Mouse (Mus musculus) gastrocnemius, postnatal 14 days (tissue): ENCODE measurements around the gene Npm3. TPM values are rescaled to one million over a fixed set of nuclear protein-coding genes. Genes with fewer than 3 reads are reported as not detected.
A peak's percentile ranks its signal among the peaks of the same experiment; 100 is the strongest.

Experiments used
- DNase-seq: peaks from one replicate; pipeline ENCODE4 v3.0.0; 2021; ENCODE audit warnings: mixed read lengths
- intact Hi-C: fragments of 180-260 bp; cut with DNase I; formaldehyde crosslinking; loops from one replicate; pipeline ENCODE4 v1.15.1; 2025; ENCODE audit warnings: low total_unique reads
- long read RNA-seq, 2 experiments: library from polyadenylated mRNA; stranded (forward); transcript quantifications; one replicate each; pipeline ENCODE4 v2.0.0; 2021
- total RNA-seq, 2 experiments: library from RNA; stranded (reverse); gene quantifications; 2 replicates each; pipeline ENCODE4 v1.2.3; 2021

Npm3 gene
- total RNA-seq, result 10 to 100 TPM; 10.4 to 15.8 TPM
- long read RNA-seq, experiment 1, result 0 reads
- long read RNA-seq, experiment 2, partial matches to known transcripts, result 0 of 2 reads
- long read RNA-seq, experiment 2, other reads (novel, unspliced or antisense), result 0 of 2 reads

DNA sequence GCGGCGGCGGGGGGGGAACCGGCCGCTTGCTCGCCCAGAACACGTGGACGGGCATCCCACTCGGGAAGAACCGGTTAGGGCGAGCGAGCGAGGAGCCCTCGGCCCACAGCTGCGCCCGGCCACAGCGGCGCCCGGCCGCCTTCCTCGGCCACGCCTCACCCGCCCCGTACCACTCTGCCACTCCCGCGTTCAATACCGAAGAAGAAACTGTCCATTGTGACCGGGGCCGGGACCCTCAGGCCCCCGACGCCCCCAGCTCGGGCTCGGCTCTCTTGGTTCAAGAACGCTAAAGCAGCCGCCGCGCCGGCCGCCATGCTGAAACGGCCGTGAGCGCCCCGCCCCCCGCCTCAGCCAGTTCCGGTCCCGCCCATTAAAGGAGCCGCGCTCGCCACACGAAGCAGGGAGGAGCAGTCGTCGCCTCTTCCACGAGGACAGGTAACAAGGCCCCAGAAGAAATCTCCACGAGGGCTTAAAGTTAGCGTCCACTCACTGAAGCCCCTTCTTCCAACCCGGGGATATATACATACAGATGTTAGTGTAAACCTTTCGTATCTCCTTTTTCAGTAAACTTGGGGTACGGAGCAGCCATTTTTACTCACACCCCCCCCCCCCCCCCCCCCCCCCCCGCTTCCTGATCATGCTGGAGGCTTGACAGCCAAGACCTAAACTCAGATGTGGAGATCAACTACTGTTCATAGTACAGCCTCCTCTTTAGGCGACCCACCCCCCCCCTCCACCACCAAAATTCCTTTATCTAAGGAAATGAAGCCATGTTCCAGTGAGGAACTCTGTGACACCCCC lies at the start of gene Npm3:
Gene Npm3 (minus strand): TSS at position 349 of the 801 bp plus-strand sequence.
- peak; percentile 84 for DNase-seq
- intact Hi-C loops, result no loop called here

DNA sequence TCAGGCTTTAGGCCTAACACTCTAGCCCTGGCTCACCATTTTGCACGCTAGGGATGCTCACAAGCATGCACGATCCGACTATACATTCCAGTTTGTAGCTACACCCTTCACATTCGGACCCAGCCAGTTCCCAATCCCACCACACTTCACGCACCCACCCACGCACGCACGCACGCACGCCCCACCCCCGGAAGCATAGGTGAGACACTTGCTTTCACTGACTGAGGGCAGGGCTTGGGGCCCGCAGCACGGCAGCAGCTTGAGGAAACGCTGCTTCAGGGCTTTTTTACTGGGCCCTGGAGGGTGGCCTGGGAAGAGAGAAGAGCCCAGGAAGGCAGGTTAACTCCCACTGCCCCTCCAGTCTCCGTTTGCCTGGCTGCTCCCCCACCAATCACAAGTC lies 47.5 kb upstream of the Npm3 start:
- intact Hi-C loops, result no loop called here
- DNase-seq, result no peak

DNA sequence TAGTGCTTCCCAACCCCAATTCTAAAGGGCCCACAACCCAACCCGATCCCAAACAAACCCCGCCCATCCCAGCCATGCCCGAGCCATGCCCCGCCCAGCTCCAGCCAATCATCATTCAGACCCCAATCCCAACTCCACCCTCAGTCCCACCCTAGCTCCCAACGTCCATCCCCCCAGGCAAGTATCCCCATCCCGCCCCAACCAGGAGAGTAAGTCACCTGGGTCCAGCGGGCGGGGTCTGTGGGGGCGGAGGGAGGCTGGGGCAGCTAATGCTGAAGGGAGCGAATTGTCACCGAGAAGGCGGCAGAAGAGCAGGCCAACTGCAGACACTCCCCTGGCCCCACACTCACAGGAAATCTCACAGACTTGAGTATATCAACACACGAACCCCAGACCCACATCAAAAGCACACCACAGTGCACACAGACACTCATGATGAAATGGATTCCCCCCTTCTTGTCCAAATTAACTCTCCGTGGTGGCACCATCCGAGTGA lies 46.7 kb upstream of the Npm3 start:
- intact Hi-C loops, result no loop called here
- DNase-seq, result peak; percentile 45

DNA sequence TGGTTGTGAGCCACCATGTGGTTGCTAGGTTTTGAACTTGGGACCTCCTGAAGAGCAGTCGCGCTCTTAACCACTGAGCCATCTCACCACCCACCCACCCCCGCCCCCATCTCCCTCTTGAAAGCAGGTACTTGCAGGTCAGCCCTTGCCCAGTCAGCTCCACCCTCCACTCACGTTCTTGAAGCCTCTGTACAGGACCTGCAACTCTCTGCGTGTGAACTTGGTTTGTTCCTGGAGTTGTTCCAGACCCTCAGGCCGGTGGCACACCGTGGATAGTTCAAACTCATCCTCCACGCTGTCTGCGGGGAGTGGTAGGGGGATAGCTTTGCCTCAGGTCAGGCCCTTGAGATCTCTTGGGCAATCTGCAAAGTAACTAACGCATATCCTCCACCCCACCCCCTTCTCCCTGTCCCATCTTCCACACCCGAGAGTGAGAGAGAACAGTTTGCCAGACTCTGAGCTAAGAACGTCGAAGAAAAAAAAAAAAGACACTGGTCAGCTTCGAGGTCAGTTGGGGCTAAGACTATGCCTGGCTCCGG lies 46.1 kb upstream of the Npm3 start:
- intact Hi-C loops, result no loop called here
- no peak for DNase-seq

DNA sequence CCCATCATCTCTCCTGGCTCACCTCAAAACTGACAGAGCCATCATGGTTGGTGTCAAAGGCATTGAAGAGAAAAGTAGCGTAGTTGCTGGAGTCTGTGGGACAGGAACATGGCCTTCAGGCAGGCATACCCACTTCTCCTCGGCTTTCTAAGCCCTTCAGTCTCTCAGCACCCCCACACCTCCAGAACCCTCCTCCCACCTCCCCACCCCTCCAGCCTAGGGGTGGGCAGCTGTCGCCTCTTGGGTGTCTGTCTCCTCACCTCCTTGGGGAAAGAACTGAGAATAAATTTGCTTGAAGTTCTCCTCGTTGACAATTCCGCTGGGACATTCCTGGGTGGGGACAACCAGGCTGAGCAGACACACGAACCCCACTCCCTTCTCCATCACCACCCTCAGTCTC lies 45.3 kb upstream of the Npm3 start:
- intact Hi-C loops, result no loop called here
- no peak for DNase-seq

DNA sequence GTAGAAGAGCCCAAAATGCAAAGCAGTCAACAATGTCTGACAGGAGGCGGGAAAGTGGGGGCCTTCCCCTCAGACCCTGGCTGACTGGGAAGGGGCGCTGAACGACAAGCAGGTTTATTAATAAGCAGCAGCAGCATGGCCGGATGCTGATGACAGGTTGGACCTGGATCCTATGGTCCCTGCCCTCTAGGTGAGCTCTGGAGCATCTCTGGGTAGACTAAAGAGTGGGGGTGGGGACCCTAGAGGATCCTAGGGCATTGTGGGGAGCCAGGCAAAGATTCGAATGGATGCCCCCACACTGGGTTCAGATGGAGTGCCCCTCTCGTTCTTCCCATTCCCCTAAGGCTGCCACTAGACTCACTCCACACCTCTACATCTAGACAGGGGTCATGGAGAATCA lies 43.0 kb upstream of the Npm3 start:
- intact Hi-C loops, result no loop called here
- DNase-seq, result no peak

DNA sequence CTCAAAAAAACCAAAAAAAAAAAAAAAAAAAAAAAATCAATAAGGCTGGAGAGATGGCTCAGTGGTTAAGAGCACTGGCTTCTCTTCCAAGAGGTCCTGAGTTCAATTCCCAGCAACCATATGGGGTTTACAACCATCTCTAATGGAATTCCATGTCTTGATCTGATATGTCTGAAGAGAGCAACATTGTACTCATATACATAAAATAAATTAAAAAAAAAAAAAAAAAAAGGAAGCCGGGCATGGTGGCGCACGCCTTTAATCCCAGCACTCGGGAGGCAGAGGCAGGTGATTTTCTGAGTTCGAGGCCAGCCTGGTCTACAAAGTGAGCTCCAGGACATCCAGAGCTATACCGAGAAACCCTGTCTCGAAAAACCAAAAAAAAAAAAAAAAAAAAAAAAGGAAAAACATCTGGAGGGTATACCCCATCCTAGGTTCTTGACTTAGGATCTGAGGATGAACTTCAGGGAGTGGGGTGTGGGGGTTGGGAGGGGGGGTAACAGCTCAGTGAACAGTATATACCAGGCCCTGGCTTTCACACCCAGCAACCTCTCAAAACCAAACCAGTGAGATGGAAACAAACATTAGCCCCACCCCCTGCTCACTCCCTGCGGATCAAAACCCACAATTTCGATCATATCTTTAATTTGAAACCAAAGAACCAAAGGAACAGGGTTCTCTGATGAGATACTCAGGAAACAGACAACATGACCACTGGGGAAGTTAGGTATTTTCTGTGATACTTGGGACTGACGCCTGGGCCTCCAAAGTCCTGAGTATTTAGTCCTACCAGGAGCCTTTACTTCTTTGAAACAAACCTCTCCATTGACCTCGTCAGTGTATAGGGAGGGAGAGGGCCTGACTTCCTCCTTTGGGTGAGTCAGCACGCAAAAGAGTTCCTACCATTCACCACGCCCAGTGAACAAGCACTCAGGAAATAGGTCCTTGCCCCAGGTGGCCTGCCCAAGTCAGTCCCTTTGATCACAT lies 40.8 kb upstream of the Npm3 start:
- intact Hi-C loops, result no loop called here
- DNase-seq, result no peak

DNA sequence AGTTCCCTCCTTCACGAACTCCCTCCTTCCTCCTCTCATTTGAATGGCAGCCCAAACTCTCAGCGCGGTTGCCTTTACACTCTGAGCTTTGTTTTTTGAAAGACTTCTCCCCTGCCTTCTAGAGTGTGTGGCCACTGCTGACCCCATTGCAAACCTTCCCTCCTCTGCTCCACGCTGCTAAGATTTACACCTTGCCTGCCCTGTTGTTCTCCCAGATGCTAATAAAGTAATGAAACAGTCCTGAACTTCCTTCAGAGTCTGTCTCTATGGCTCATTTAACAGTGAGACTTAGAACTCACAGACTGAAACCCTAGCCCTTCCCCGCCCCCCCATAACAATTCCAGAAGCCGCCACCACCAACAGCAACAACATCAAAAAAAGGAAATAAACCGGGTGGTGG lies 40.0 kb upstream of the Npm3 start:
- intact Hi-C loops, result no loop called here
- no peak for DNase-seq

DNA sequence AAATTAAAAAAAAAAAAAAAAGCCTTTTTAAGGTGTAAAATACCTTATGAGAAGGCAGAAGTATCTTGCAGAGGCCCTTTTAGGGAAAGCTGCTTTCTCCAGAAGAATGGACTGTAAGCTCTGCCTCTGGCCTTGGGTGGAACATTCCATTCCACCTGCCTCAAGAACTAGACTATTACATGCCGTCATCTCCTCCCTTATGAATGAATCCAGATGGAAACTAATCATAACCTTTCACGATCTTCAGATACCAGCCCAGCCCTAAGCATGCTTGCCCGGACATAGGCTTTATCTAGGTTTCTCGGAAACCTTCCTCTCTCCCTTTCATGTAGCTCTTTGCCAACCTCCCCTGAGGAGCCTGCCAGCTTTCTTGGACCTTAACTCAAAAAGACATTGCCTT lies 38.9 kb upstream of the Npm3 start:
- intact Hi-C loops, result no loop called here
- DNase-seq, result no peak

DNA sequence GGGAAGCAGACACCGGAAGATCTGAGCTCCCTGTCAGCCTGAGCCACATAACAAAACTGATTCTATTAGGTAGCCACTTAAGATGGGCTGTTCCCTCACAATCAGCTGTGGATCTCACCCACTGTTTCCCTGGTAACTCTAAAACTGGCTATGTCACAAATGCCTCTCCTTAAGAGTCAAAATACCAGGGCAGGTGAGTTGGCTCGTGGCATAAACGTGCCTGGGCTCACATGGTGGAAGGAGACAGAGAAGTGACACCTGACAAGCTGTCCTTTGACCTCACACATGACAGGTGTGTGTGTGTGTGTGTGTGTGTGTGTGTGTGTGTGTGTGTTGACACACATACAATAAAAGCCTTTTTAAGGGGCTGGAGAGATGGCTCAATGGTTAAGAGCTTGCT lies 38.1 kb upstream of the Npm3 start:
- intact Hi-C loops, result no loop called here
- no peak for DNase-seq

DNA sequence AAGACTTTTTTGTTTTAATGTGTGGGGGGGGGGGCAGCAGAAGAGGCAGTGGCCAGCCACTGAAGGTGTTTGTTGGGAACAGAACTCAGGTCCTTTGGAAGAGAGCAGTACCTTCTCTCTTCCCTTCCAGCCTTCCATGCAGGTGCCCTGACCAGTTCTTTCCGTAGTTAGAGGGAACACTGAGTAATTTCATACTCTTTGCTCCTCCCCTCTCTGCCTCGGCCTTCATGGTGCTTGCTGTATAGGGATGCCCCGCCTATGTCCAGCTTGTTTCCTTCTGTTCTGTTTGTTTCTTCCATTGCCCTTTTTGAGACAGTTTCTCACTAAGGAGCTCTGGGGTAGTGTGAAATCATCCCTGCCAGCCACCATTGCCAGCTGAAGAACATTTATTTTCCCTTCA lies 36.1 kb upstream of the Npm3 start:
- no peak for DNase-seq
- intact Hi-C loops, result no loop called here

DNA sequence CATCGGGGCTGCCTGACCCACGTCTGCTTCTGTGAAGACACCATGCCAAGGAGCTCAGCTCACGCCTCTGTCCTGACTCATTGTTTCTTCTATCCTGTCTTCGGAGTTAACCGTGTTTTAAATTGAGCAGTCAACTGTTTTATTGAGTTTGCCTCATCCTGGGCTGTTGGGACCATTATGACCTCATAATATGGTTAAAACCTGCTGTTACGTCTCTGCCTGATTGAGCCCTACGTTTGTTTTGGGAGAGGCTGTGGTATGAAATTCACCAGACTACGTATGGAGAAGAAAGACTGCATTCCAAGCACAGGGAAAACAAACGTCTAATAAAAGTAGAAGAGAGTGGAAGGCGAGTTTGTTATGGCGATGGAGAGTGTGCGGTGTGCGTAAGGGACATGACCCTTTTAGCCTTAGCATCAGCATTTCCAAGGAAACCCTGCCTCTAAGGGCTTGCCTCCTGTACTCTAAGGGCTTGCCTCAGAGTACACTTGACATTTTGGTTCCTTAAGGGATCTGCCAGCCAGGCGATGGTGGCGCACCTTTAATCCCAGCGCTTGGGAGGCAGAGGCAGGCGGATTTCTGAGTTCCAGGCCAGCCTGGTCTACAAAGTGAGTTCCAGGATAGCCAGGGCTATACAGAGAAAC lies 34.7 kb upstream of the Npm3 start:
- intact Hi-C loops, result no loop called here
- no peak for DNase-seq

DNA sequence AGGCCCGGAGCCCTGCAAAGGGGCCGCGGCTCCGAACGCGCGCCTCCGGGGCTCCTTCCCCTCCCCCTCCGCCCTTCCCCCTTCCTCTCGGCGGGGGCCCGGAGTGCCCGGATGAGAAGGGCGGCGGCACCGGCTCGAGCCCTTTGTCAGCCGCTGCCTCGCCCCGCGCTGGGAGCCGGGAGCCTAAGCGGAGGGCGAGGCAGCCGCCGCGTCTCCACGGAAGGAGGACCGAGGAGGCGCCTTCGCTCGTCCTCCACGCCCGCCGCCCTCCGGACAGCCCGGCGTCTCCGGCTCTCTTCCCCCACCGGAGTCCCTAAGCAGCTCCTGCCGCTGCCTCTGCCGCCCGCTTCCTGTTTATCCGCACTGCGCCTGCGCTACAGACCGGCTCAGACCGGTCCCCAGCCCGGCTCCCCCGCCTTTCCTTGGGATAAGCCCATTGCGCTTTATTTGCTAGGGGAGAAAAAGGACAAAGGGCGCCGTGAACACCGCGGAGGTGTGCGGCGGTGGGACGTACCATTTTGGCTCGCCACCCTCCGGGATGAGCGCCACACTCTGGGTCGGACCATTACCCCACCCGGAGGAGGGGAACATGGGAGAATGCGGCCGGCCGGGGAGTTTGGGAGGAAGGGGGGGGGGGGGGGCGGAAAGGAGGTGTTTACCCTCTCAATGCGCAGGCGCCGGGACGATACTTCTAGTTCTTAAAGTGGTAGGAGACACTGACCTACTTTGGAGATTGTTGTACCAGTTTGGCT lies 34.0 kb upstream of the Npm3 start, which contains the start of gene Mgea5:
Gene Mgea5 (minus strand): TSS at position 657 of the 752 bp plus-strand sequence.
- intact Hi-C loops, result no loop called here

DNA sequence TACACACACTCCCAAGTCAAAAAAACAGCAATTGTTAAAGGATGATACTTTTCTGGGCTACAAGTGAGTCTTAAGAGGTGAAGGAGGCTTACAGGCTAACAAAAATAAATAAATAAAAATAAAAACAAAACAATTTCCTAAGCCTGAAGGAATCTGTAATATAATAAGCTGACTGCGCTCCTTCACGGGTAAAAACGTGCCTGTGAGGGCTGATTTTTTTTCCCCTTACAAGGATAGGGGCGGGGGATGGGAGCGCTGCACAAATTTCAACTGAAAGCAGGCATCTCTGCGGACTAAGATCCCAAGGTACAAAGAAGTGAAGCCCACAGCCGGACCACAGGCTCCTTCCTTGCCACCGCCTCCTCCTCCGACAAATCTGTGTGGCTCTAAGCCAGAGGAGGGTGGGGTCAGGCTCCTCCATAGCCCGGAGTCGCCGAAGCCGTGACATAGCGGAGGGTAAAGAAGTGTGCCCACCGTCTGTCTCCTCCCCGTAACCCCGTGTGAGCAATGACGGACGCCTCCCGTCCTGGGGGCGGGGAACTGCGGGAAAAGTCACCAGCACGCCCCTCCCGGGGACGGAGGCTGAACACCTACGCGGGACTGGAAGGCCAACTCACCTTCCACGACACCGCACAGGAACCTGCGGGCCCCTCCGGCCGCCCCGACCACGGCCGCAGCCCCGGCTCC lies 33.1 kb upstream of the Npm3 start:
- peak; percentile 73 for DNase-seq
- intact Hi-C loops, result no loop called here

More for the DNA sequence above, 34.0 kb upstream of the Npm3 start, which contains the start of gene Mgea5:
- peak; percentile 98 for DNase-seq

DNA sequence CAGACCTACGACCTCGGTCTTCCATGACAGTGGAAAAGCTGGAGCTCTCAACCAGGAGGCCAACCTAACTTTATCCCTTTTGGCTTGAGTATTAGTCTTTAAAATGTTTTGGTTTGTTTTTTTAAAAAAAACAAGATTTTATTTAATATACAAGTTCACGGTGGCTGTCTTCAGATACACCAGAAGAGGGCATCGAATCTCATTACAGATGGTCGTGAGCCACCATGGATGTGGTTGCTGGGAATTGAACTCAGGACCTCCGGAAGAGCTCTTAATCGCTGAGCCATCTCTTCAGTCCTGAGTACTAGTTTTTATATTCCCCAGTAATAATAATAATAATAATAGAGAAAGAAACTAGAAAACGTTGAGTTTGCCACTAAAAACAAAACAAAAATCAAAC lies 32.3 kb upstream of the Npm3 start:
- intact Hi-C loops, result no loop called here

DNA sequence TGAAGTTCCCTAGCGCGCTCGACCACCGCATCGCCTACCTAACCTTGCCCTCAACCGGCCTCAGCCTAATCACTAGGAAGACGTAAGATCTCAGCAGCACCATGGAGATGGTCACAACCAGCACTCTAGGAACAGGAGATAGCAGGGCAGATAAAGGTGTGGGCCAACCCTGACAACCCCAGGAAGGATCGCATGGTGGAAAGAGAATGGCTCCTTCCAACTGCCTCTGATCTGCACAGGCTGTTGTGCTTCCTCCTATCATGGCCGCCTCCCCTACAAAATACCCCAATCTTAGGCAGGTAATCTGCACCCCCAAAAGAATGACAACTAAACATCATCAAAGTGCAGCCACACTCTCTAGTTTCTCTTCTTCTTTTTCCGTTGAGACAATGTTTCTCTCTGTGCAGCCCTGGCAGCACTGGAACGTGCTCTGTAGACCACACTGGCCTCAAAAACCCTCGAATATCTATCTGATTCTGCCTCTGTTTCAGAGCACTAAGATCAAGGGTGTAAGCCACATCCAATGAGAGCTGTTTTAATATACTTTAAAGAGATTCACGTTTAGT lies 31.0 kb upstream of the Npm3 start:
- intact Hi-C loops, result no loop called here
- no peak for DNase-seq

More for the DNA sequence above, 32.3 kb upstream of the Npm3 start:
- no peak for DNase-seq

DNA sequence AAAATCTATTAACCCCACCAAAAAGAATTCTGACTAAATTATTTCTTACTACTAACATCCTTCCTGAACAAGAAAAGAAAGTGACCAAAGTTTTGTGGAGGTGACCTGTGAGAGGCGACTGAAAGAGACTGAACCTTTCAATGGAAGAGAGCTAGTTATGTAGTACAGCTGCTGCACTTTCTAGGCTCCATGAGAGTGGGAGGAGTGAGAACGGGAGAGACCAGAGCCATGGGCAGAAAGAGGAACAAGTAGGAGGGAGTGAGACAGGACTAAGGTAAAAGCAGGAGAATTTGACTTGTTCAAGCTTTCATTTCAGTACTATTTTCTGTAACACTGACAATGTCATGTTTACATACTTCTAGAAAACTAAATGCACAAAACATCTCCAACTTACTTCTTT lies 26.1 kb upstream of the Npm3 start:
- intact Hi-C loops, result no loop called here
- no peak for DNase-seq

DNA sequence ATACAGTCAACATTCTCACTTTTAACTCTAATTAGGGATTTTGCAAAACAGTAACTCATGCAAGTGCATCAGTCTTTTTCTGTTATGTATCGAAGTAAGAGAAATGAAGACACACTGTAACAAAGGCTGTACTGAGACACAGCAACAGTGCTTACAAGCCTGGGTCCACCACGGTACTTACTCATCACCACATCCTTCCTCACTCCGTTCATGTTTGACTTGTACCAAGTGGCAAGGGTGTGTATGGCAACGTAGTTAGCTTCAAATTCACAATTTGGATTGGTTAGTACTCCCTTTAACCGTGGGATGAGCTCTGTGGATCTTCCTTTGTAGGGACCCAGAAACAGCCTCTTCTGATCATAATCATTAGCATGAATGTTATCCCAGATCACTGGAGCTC lies 22.1 kb upstream of the Npm3 start:
- no peak for DNase-seq
- intact Hi-C loops, result no loop called here
